Mouse (Mus musculus) bone marrow, adult 2 months (tissue): Measurements from ENCODE around the gene Gm28308.

Experiments
- CTCF ChIP-seq: fragments of 200-500 bp; IDR thresholded peaks from 2 replicates; pipeline ENCODE4 v1.5.1; 2011; ENCODE audit warnings: low read length, control low read depth; ENCODE audit not compliant: control insufficient read depth, insufficient read depth
- POLR2A ChIP-seq: fragments of 200-500 bp; IDR thresholded peaks from 2 replicates; pipeline ENCODE4 v1.6.1; 2011; ENCODE audit warnings: low read depth, mild to moderate bottlenecking, control low read depth, low read length, borderline replicate concordance; ENCODE audit not compliant: control insufficient read depth

DNA sequence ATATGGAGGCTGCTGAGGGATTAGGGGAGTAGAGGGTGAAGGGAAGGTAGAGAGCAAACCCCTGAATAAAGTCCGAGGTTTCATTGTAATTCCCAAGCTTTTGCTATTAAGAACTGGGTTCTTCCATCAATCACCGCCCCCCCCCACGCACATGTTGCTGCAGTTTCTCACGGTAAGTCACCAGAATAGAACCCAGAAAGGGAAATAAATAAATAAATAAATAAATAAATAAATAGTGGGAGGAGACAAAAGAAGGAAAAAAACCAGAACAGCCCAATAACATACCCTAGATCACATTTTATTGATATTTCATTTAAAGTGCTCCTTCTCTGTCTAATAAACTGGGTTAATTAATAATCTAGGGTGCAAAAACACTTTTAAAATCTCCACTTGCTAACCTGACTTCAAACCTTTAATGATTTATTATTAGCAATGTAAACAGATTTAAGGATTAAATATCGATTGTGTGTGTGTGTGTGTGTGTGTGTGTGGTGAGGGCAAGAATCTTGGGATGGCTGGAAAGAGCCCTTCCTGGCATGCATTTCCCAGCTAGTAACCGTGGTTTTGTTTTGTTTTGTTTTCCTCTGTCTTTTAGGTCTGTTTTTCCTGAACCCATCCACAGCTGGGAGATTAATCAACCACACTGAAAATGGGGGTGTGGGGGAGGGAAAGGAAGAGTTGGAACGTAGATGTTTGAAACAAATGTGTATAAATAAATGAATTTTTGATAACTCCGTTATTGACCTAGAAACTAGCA, 51.6 kb downstream of the Gm28308 start:
- TF ChIP-seq POLR2A (no peak), CTCF (no peak)
